Mouse (Mus musculus) lung, postnatal 0 days (tissue): ENCODE data around the gene Setd2.

Experiments used
- CTCF ChIP-seq: IDR thresholded peaks from 2 replicates; pipeline ENCODE4 v1.5.1; 2016; ENCODE audit warnings: antibody characterized with exemption, mild to moderate bottlenecking
- EP300 ChIP-seq: IDR thresholded peaks from 2 replicates; pipeline ENCODE4 v1.6.1; 2016; ENCODE audit warnings: antibody characterized with exemption, mild to moderate bottlenecking, control low read depth

- no peak for TF ChIP-seq CTCF
- no peak for TF ChIP-seq EP300
Measured at GRCm38 (mm10) chr9:110641006-110641405, 108.6 kb downstream of the Setd2 start.
